Mouse (Mus musculus): ENCODE results near the gene Dap. TPM values are rescaled to one million over a fixed set of nuclear protein-coding genes. Genes with fewer than 3 reads are reported as not detected.
A peak's percentile ranks its signal among the peaks of the same experiment; 100 is the strongest.

Gene Dap
- polyA plus RNA-seq, 1 experiment from 2014 or later, result 22.7 TPM

DNA sequence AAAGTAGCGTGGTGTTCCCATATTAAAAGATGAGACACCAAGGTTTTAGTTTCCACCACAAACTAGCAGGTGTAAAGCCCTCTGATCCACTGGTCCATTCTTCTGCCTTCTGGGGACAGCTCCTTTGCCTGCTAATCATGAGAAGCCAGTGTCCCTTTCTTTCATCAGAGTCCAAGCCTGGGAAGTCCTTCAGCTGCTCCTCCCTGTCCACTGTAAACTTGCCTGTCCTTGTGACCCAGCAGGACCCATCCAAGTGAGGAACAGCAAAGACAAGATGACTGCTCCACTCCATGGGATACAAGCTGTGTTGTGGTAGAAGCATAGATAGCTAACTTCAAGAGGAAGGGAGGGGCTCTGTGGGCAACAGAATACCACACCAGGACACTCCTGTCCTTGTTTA, 8.9 kb downstream of the Dap start:
- no peaks in the 10 kb centered on the region for H3K9me3 ChIP-seq (replicated peaks; ENCODE audit: control insufficient read depth, low read length)
- no peak overlapping the region for H3K4me2 ChIP-seq (ENCODE audit: low read length)
- WGBS, result 97% methylated on average over 1 of the region's 1 CpGs
- no peak for ATAC-seq
- DNase-seq (ENCODE audit: low spot score), result no peak
- H3K4me1 ChIP-seq (ENCODE audit: control insufficient read depth, insufficient read depth, low read length), result no peaks in the 10 kb centered on the region
- H3K9ac ChIP-seq (ENCODE audit: low read length), result no peak overlapping the region
- H3K4me3 ChIP-seq (ENCODE audit: low read depth, low read length), result no peak overlapping the region
- no peaks in the 10 kb centered on the region for H3K27me3 ChIP-seq (replicated peaks; ENCODE audit: control insufficient read depth, insufficient read depth, low read length)
- H3K36me3 ChIP-seq (ENCODE audit: control insufficient read depth, insufficient read depth, low read length), result no peaks in the 10 kb centered on the region
- no peak overlapping the region for H3K27ac ChIP-seq (ENCODE audit: low read depth, low read length)

DNA sequence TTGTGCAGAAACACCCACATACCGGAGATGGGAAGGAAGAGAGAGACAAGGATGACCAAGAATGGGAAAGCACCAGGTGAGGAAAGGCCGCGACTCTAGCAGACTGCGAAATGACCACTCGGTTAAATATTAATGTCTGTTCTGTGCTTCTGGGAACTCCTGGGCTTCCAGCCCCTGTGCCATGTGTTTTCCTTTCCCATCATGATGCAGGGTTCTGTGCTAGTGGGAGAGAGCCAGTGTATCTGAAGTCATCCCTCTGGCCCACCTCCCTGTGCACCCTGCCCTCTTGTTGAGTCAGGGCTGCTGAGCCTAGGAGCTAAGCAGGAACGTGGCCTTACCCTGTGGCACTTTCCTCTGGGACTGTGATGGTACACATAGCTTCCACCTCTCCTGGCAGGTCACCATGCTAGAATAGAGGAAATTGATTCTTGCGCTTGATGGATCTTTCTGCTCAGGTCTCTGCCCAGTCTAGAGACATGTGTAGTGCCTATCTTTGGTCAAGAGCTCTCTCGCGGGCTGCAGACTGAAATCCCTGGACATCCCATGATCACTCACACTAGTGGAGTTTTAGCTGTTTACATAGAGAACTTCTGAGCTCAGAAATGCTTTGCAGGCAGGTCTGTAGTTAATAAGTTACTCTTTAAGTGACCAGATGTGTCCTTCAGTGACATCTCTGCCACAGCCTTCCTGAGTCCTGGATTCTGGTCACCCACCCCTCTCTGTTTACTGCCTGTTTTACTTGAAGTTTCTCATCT, 11.9 kb downstream of the Dap start:
- WGBS, result 95% methylated on average over 9 of the region's 9 CpGs
- DNase-seq (ENCODE audit: low spot score), result no peak
- Histone ChIP-seq H3K36me3 (ENCODE audit: control insufficient read depth, insufficient read depth, low read length) (no peaks in the 10 kb centered on the region), H3K27me3 (replicated peaks; ENCODE audit: control insufficient read depth, insufficient read depth, low read length) (no peaks in the 10 kb centered on the region), H3K27ac (ENCODE audit: low read depth, low read length) (no peak overlapping the region), H3K9ac (ENCODE audit: low read length) (no peak overlapping the region), H3K4me1 (ENCODE audit: control insufficient read depth, insufficient read depth, low read length) (no peaks in the 10 kb centered on the region), H3K4me2 (ENCODE audit: low read length) (no peak overlapping the region), H3K9me3 (replicated peaks; ENCODE audit: control insufficient read depth, low read length) (no peaks in the 10 kb centered on the region), H3K4me3 (ENCODE audit: low read depth, low read length) (no peak overlapping the region)
- ATAC-seq, result no peak

DNA sequence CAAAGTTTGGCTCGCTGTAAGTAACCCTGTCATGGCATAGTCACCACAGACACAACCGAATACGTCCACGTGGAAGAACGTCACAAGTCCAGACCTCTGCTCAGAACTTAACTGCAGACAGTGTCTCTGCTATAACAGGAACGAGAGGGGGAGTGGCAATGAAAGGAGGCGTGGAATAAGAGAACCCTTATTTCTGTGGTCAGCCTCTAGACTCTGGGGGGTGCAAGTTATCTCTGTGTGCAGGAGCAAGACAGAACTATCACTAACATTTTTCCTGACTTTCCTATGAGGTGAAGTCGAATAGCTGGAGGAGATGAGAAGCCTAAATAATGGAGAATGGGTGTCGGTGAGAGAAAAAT, 12.4 kb downstream of the Dap start:
- WGBS, result 90% methylated on average over 9 of the region's 9 CpGs

DNA sequence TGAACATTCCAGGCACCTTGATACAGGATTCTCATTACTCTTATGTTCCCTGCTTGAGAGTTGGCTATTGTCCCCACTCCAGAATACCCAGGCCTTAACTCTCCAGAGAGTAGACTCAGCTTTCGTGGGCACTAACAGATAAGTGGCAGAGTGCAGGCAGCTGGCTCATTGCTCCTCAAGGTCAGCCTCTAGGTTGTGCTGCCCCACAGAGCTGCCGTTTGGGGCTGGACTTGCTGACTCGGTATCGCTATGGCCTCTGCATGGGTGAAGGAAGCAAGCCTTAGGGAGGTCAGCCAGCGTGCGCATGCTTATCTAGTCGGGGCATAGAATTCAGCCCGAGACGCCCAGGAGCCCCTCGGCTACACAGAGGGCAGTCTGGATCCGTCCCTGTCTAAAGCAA, 13.3 kb downstream of the Dap start:
- DNase-seq (ENCODE audit: low spot score), result no peak
- WGBS, result 90% methylated on average over 11 of the region's 11 CpGs
- Histone ChIP-seq H3K4me3 (ENCODE audit: low read depth, low read length) (no peak overlapping the region), H3K4me2 (ENCODE audit: low read length) (no peak overlapping the region), H3K9ac (ENCODE audit: low read length) (no peak overlapping the region), H3K27me3 (replicated peaks; ENCODE audit: control insufficient read depth, insufficient read depth, low read length) (no peaks in the 10 kb centered on the region), H3K36me3 (ENCODE audit: control insufficient read depth, insufficient read depth, low read length) (no peaks in the 10 kb centered on the region), H3K4me1 (ENCODE audit: control insufficient read depth, insufficient read depth, low read length) (no peaks in the 10 kb centered on the region), H3K27ac (ENCODE audit: low read depth, low read length) (no peak overlapping the region), H3K9me3 (replicated peaks; ENCODE audit: control insufficient read depth, low read length) (no peaks in the 10 kb centered on the region)
- ATAC-seq, result no peak

More for the DNA sequence above, 12.4 kb downstream of the Dap start:
- Histone ChIP-seq H3K36me3 (ENCODE audit: control insufficient read depth, insufficient read depth, low read length) (no peaks in the 10 kb centered on the region), H3K4me1 (ENCODE audit: control insufficient read depth, insufficient read depth, low read length) (no peaks in the 10 kb centered on the region), H3K9me3 (replicated peaks; ENCODE audit: control insufficient read depth, low read length) (no peaks in the 10 kb centered on the region), H3K27me3 (replicated peaks; ENCODE audit: control insufficient read depth, insufficient read depth, low read length) (no peaks in the 10 kb centered on the region), H3K4me2 (ENCODE audit: low read length) (no peak overlapping the region), H3K4me3 (ENCODE audit: low read depth, low read length) (no peak overlapping the region), H3K9ac (ENCODE audit: low read length) (no peak overlapping the region), H3K27ac (ENCODE audit: low read depth, low read length) (no peak overlapping the region)
- no peak for ATAC-seq
- no peak for DNase-seq (ENCODE audit: low spot score)

DNA sequence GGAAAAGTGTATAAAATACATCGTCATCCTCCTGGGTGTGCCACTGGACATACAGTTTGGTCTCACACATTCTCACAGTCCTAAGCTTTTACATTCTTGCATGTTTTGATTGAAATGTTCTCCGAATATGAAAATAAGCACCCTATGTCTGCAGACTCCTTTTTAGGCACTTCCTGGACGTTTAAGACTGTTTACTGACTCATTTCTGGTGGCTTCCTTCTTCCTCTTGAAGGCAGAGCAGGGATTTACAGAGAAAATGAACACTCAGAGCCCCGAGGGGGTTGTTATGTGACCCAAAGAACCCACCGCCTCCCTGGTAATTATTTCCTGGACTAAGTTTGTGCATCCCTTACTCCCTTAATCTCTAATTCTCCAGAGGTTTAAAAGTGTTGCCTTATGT, 13.8 kb downstream of the Dap start:
- no peak overlapping the region for H3K9ac ChIP-seq (ENCODE audit: low read length)
- DNase-seq (ENCODE audit: low spot score), result no peak
- H3K27ac ChIP-seq (ENCODE audit: low read depth, low read length), result no peak overlapping the region
- 79% methylated on average over 5 of the region's 5 CpGs for WGBS
- H3K9me3 ChIP-seq (replicated peaks; ENCODE audit: control insufficient read depth, low read length), result no peaks in the 10 kb centered on the region
- H3K4me3 ChIP-seq (ENCODE audit: low read depth, low read length), result no peak overlapping the region
- H3K27me3 ChIP-seq (replicated peaks; ENCODE audit: control insufficient read depth, insufficient read depth, low read length), result no peaks in the 10 kb centered on the region
- no peaks in the 10 kb centered on the region for H3K4me1 ChIP-seq (ENCODE audit: control insufficient read depth, insufficient read depth, low read length)
- no peaks in the 10 kb centered on the region for H3K36me3 ChIP-seq (ENCODE audit: control insufficient read depth, insufficient read depth, low read length)
- ATAC-seq, result no peak
- no peak overlapping the region for H3K4me2 ChIP-seq (ENCODE audit: low read length)

DNA sequence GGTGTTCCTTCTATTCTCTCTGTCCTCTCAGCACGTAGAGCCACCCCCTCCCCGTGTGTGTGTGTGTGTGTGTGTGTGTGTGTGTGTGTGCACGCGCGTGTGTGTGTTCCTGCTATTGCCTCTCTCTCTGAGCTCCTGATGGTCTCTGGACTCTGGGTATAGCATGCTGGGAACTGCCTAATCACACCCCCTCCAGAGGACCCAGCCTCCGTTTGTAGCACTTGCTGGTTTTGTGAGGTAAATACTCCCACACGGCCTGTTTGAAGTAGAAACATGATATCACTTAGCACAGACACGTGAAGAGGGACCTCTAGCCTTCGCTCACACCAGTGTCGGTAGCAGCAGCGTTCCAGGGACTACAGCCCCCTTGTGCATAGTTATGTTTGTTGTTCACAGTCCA, 14.5 kb downstream of the Dap start:
- Histone ChIP-seq H3K27ac (ENCODE audit: low read depth, low read length) (no peak overlapping the region), H3K36me3 (ENCODE audit: control insufficient read depth, insufficient read depth, low read length) (no peaks in the 10 kb centered on the region), H3K9me3 (replicated peaks; ENCODE audit: control insufficient read depth, low read length) (no peaks in the 10 kb centered on the region), H3K4me3 (ENCODE audit: low read depth, low read length) (no peak overlapping the region), H3K4me2 (ENCODE audit: low read length) (no peak overlapping the region), H3K9ac (ENCODE audit: low read length) (no peak overlapping the region), H3K27me3 (replicated peaks; ENCODE audit: control insufficient read depth, insufficient read depth, low read length) (no peaks in the 10 kb centered on the region), H3K4me1 (ENCODE audit: control insufficient read depth, insufficient read depth, low read length) (no peaks in the 10 kb centered on the region)
- ATAC-seq, result no peak
- no peak for DNase-seq (ENCODE audit: low spot score)
- 80% methylated on average over 11 of the region's 11 CpGs for WGBS

DNA sequence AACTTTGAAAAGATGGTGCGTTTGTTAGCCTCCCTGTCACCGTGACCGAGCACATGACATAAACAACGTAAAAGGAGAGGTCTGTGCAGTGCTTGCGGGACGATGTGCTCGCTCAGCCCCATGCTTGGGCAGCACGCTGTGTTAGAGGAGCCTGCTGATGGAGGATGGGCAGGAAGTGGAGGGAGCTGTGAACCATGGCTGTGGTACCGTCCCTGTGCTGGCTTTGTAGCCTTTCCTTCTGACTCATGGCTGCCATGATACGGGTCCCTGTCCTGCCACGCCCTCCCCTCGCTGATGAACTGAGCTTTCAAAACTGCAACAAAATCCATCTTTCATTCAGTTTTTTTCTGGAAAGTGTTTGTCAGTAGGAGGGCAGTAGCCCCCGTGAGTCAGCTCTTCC, 15.6 kb downstream of the Dap start:
- H3K9me3 ChIP-seq (replicated peaks; ENCODE audit: control insufficient read depth, low read length), result no peaks in the 10 kb centered on the region
- H3K27ac ChIP-seq (ENCODE audit: low read depth, low read length), result no peak overlapping the region
- H3K9ac ChIP-seq (ENCODE audit: low read length), result no peak overlapping the region
- DNase-seq (ENCODE audit: low spot score) (no peak), ATAC-seq (no peak)
- no peaks in the 10 kb centered on the region for H3K36me3 ChIP-seq (ENCODE audit: control insufficient read depth, insufficient read depth, low read length)
- no peaks in the 10 kb centered on the region for H3K4me1 ChIP-seq (ENCODE audit: control insufficient read depth, insufficient read depth, low read length)
- no peaks in the 10 kb centered on the region for H3K27me3 ChIP-seq (replicated peaks; ENCODE audit: control insufficient read depth, insufficient read depth, low read length)
- H3K4me3 ChIP-seq (ENCODE audit: low read depth, low read length), result no peak overlapping the region
- H3K4me2 ChIP-seq (ENCODE audit: low read length), result no peak overlapping the region
- 92% methylated on average over 13 of the region's 13 CpGs for WGBS

DNA sequence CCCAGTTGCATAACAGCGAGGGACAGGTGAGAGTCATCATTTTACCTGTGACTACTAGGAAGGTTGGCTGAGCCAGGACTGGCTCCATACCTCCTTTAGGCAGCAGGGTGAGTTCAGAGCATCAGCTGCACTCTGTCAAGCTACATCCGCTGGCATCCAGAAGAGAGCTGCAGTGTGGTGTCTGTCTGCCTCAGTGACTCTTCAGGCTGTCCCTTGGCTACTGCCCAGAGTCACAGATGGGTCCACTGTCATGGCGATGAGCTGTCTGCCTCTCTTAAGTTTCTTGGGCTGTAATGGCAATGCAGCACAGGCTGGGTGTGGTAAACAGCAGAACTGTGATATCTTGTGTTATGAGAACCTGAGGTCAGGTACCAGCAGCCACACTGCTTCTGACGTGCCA, 16.1 kb downstream of the Dap start:
- no peaks in the 10 kb centered on the region for H3K27me3 ChIP-seq (replicated peaks; ENCODE audit: control insufficient read depth, insufficient read depth, low read length)
- H3K4me1 ChIP-seq (ENCODE audit: control insufficient read depth, insufficient read depth, low read length), result no peaks in the 10 kb centered on the region
- no peaks in the 10 kb centered on the region for H3K9me3 ChIP-seq (replicated peaks; ENCODE audit: control insufficient read depth, low read length)
- H3K4me3 ChIP-seq (ENCODE audit: low read depth, low read length), result no peak overlapping the region
- H3K4me2 ChIP-seq (ENCODE audit: low read length), result no peak overlapping the region
- ATAC-seq (no peak), DNase-seq (ENCODE audit: low spot score) (no peak)
- H3K27ac ChIP-seq (ENCODE audit: low read depth, low read length), result no peak overlapping the region
- WGBS, result 86% methylated on average over 4 of the region's 4 CpGs
- H3K9ac ChIP-seq (ENCODE audit: low read length), result no peak overlapping the region
- H3K36me3 ChIP-seq (ENCODE audit: control insufficient read depth, insufficient read depth, low read length), result no peaks in the 10 kb centered on the region

DNA sequence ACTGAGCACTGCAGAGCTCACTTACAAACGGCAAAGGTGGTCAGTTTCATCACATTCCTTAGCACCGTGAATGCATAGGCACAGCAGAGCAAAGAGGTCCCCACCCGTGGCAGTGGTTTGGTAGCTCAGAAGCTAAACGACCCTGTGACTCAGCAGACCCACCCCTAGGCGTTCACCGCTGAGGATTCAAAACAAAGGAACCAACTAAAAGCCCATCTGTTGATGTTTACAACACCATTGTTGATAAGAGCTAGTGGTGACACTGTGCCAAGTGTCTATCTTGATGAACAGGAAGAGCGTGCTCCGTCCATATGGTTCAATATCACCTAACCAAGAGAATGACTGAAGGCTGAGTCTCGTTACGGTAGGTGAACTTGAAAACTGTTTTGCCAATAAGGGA, 19.1 kb downstream of the Dap start:
- Histone ChIP-seq H3K36me3 (ENCODE audit: control insufficient read depth, insufficient read depth, low read length) (no peaks in the 10 kb centered on the region), H3K27me3 (replicated peaks; ENCODE audit: control insufficient read depth, insufficient read depth, low read length) (no peaks in the 10 kb centered on the region), H3K4me3 (ENCODE audit: low read depth, low read length) (no peak overlapping the region), H3K4me1 (ENCODE audit: control insufficient read depth, insufficient read depth, low read length) (no peaks in the 10 kb centered on the region), H3K4me2 (ENCODE audit: low read length) (no peak overlapping the region), H3K27ac (ENCODE audit: low read depth, low read length) (no peak overlapping the region), H3K9ac (ENCODE audit: low read length) (no peak overlapping the region), H3K9me3 (replicated peaks; ENCODE audit: control insufficient read depth, low read length) (no peaks in the 10 kb centered on the region)
- 72% methylated on average over 10 of the region's 10 CpGs for WGBS
- DNase-seq (ENCODE audit: low spot score) (peak; percentile 17), ATAC-seq (0 out of 2 replicates have a peak, but pooled peaks have one; percentile 10)

Measured in forebrain, embryonic 14.5 days (tissue).